Mouse (Mus musculus) hindbrain, embryonic 12.5 days (tissue): ENCODE data around the gene Cdc42bpg. TPM values are rescaled to one million over a fixed set of nuclear protein-coding genes. Genes with fewer than 3 reads are reported as not detected.
"Not testable (repeated sequence)": the region's sequence is repeated elsewhere in the genome, so short reads cannot be mapped to it uniquely, and the experiment has no call there.

Experiments used
- ATAC-seq: fragments of 200-750 bp; cut with Nextera tagmentation; 2 replicates; pipeline ENCODE4 v1.8.0; 2017; ENCODE audit warnings: moderate TSS enrichment; ENCODE audit not compliant: low FRiP score
- H3K27ac ChIP-seq: fragments of 300-500 bp; sonication (generic); 2 replicates; pipeline ENCODE4 v1.5.1; 2016; ENCODE audit warnings: mild to moderate bottlenecking
- H3K27me3 ChIP-seq: fragments of 300-500 bp; sonication (generic); 2 replicates; pipeline ENCODE4 v1.6.1; 2016; ENCODE audit warnings: mild to moderate bottlenecking
- H3K36me3 ChIP-seq: fragments of 300-500 bp; sonication (generic); 2 replicates; pipeline ENCODE4 v1.6.1; 2016; ENCODE audit warnings: mild to moderate bottlenecking
- H3K4me1 ChIP-seq: fragments of 300-500 bp; sonication (generic); 2 replicates; pipeline ENCODE4 v1.6.1; 2016
- H3K4me2 ChIP-seq: fragments of 300-500 bp; sonication (generic); replicated peaks from 2 replicates; pipeline ENCODE4 v1.6.1; 2016; ENCODE audit warnings: mild to moderate bottlenecking
- H3K4me3 ChIP-seq: fragments of 300-500 bp; sonication (generic); 2 replicates; pipeline ENCODE4 v1.5.1; 2016; ENCODE audit warnings: mild to moderate bottlenecking
- H3K9ac ChIP-seq: fragments of 300-500 bp; sonication (generic); 2 replicates; pipeline ENCODE4 v1.6.1; 2016; ENCODE audit warnings: mild to moderate bottlenecking, moderate library complexity
- H3K9me3 ChIP-seq: fragments of 300-500 bp; sonication (generic); replicated peaks from 2 replicates; pipeline ENCODE4 v1.6.1; 2016; ENCODE audit warnings: mild to moderate bottlenecking
- WGBS: fragments of 180-500 bp; shearing (Covaris S2); methylation state at CpG from one replicate; pipeline ENCODE4 v1.1.7; 2016; 5-methylcytosine and 5-hydroxymethylcytosine counted together
- polyA plus RNA-seq: library from polyadenylated mRNA; unstranded; fragments of >200 nt; fragmentation: Nextera tagmentation; extraction: Ambion mirVana; gene quantifications from 2 replicates; pipeline ENCODE4 v1.2.1, GENCODE M21; 2016

The Cdc42bpg gene
- polyA plus RNA-seq, 1 experiment from 2014 or later: 0.61 TPM

DNA sequence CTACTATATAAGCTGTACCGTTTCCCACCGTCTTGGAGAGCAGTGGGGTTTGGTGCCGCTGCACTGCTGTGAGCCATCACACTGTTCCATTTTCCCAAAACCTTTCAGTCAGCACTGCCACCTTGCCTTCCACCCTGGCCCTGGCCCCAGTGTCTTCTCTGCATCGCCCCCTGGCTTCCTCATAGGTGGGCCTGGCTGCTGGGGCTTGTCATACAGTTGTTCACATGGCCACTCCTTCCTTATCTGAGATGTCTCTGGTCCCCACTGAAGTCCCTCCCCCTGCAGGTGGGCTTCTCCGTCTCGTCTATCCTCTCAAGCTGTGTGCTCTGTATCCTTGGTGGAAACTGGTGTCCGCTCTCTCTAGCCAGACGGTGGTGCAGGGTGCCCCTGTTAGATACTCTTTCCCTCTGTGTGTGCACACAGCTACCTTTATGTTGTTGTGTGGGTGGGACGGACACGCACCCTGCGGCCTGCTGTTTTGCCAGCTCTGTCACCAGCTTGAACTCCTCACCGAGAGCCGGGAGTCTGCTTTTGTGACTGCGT lies 16.5 kb upstream of the Cdc42bpg start:
- WGBS: 91% methylated on average over 14 of the region's 14 CpGs
- Histone ChIP-seq H3K9me3 (no peaks in the 10 kb centered on the region), H3K4me3 (no peak overlapping the region), H3K27me3 (no peaks in the 10 kb centered on the region), H3K9ac (no peak overlapping the region; the same call in 1 of the 2 replicates), H3K27ac (no peak overlapping the region), H3K4me2 (no peak overlapping the region), H3K36me3 (peaks cover 53% of the 10 kb centered on the region), H3K4me1 (0 out of 2 replicates have a peak, but pooled peaks cover 5% of the 10 kb centered on the region)
- no peak for ATAC-seq

DNA sequence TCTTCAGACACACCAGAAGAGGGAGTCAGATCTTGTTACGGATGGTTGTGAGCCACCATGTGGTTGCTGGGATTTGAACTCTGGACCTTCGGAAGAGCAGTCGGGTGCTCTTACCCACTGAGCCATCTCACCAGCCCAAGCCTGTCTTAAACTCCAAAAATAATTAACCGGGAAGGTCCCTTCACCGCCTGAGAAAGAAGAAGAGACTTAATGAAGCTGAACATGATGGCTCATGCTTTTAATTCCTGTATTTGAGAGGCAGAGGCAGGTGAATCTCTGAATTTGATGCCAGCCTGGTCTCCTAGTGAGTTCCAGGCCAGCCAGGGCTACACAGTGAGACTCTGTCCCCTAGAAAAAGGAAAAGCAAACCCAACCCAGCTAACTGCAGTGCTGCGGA lies 15.5 kb upstream of the Cdc42bpg start:
- H3K36me3 ChIP-seq: peaks cover 53% of the 10 kb centered on the region
- not testable (repeated sequence) for ATAC-seq

DNA sequence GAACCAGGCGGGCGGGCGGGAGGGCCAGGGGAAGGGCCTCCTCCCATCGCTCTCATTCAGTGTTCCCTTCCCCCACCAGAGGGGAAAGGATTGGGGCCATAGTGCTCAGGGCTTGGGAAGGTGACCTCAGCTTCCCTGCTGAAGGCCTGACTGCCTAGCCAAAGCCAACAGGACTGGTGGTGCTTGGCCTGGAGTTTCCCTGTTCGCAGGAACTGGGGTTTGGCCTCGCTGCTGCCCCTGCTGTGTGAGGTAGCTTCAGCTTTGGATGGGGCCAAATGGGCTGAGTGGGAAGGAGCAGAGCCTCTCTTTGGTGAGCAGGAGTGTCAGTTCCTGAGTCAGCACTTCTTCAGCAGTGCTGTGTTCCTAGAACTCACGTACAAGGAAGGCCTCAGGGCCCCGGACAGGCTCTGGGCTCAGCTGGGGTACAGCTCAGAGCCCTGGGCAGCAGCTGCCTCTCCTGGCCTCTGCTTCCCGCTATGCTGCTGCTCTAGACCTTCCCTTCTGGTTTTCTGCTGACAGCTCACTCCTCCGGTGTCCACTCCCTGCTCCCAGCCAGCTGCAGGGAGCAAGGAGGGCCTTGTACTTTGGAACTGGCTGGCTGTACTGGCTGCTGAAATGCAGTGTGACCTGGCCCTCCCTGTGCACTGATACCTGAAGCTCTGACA lies 15.0 kb upstream of the Cdc42bpg start:
- H3K9me3 ChIP-seq: no peaks in the 10 kb centered on the region
- no peak overlapping the region for H3K27ac ChIP-seq
- ATAC-seq: no peak
- WGBS: 78% methylated on average over 10 of the region's 10 CpGs
- no peak overlapping the region for H3K4me3 ChIP-seq
- H3K4me2 ChIP-seq: no peak overlapping the region
- no peak overlapping the region for H3K9ac ChIP-seq
- H3K27me3 ChIP-seq: no peaks in the 10 kb centered on the region
- 0 out of 2 replicates have a peak, but pooled peaks cover 5% of the 10 kb centered on the region for H3K4me1 ChIP-seq
- H3K36me3 ChIP-seq: peaks cover 54% of the 10 kb centered on the region

More for the DNA sequence above, 15.5 kb upstream of the Cdc42bpg start:
- not testable (repeated sequence) for H3K27ac ChIP-seq, H3K4me2 ChIP-seq, H3K4me1 ChIP-seq, H3K9ac ChIP-seq, H3K4me3 ChIP-seq, H3K27me3 ChIP-seq, H3K9me3 ChIP-seq
- WGBS: 84% methylated on average over 5 of the region's 6 CpGs

DNA sequence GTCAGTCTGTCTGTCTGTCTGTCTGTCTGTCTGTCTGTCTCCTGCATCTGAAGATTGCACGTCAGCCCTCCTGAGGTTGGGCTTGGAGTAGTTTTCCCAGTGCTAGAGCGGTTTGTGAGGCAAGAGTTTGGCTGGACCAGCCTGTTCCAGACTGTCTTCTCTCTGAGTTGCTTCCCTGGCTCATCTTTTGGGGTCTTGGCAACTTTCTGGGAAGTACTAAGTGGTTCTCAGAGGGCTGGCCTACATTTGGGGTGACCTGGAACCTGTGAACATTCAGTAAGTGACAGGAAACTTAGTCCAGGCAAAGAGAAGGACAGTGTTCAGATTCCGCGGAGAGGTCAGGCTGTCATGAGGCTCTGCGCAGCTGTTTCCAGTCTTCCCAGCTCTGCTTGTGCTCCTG lies 14.0 kb upstream of the Cdc42bpg start:
- 88% methylated on average over 5 of the region's 5 CpGs for WGBS

DNA sequence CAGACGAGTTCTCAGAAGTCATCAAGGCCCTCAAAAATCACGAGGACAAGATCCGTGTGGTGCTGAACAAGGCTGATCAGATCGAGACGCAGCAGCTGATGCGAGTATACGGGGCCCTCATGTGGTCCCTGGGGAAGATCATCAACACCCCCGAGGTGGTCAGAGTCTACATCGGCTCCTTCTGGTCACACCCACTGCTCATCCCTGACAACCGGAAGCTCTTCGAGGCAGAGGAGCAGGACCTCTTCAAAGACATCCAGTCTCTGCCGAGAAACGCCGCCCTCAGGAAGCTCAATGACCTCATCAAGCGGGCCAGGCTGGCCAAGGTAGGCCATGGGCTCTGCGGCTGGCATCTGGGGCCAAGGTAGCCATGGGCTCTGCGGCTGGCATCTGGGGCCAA lies 12.0 kb upstream of the Cdc42bpg start:
- Histone ChIP-seq H3K36me3 (peaks cover 72% of the 10 kb centered on the region), H3K9ac (no peak overlapping the region), H3K4me2 (no peak overlapping the region), H3K27ac (no peak overlapping the region), H3K9me3 (no peaks in the 10 kb centered on the region), H3K4me1 (no peaks in the 10 kb centered on the region), H3K27me3 (no peaks in the 10 kb centered on the region), H3K4me3 (no peak overlapping the region)
- no peak for ATAC-seq
- 93% methylated on average over 17 of the region's 17 CpGs for WGBS

More for the DNA sequence above, 14.0 kb upstream of the Cdc42bpg start:
- Histone ChIP-seq H3K36me3 (peaks cover 56% of the 10 kb centered on the region), H3K4me3 (no peak overlapping the region), H3K4me1 (0 out of 2 replicates have a peak, but pooled peaks cover 2% of the 10 kb centered on the region), H3K9ac (no peak overlapping the region), H3K27ac (no peak overlapping the region), H3K4me2 (no peak overlapping the region), H3K9me3 (no peaks in the 10 kb centered on the region), H3K27me3 (no peaks in the 10 kb centered on the region)
- ATAC-seq: no peak

DNA sequence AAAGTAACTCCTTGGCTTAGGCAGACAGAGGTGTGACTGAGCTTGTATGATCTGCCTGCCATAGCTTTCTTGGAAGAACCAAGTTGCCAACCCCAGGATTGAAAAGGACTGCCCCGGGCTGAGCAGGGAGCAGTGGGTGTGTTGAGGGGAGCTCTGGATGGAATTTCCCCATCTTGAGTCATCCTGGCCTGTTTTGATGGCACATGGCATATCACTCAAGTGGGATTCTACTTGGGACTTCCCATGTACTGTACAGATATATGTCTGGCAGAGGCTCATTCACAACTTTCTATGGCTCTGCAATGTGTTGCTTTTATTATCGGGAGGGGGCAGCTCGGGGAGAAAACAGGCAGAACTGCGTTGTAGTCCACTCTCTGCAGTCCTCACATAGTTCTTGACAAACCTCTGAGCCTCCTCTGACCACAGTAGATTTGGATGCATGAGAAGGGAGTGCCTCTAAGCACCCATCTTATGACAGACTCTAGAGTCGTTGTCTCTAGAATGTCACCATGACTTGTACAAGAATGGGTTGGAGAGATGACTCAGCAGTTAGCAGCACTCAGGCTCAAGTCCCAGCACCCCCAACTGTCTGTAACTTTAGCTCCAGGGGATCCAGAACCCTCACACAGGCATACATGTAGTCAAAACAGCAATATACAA lies 9.6 kb upstream of the Cdc42bpg start:
- no peak overlapping the region for H3K4me3 ChIP-seq
- H3K36me3 ChIP-seq: peaks cover 74% of the 10 kb centered on the region
- H3K9me3 ChIP-seq: no peaks in the 10 kb centered on the region
- no peaks in the 10 kb centered on the region for H3K4me1 ChIP-seq
- no peaks in the 10 kb centered on the region for H3K27me3 ChIP-seq
- 89% methylated on average over 5 of the region's 5 CpGs for WGBS
- H3K4me2 ChIP-seq: no peak overlapping the region
- H3K9ac ChIP-seq: no peak overlapping the region
- no peak overlapping the region for H3K27ac ChIP-seq
- ATAC-seq: no peak

DNA sequence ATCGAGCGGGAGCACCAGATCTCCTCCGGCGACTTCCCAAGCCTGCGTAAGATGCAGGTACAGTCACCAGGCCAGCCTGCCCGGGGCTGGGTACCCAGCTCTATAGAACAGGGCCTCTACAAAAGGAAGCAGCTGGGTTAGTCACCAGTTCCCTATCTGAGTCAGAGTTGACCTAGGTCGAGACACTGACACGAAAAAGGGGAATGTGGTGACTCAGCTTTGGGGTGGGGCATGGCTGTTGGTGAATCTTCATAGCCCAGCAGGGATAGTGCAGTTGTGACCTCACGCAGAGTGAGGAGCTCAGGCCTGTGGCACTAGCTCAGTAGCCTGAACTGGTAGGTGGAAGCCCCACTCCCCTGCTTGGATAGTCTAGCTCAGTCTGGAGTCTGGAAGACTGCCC lies 8.6 kb upstream of the Cdc42bpg start:
- no peaks in the 10 kb centered on the region for H3K9me3 ChIP-seq
- no peak overlapping the region for H3K4me3 ChIP-seq
- no peak overlapping the region for H3K9ac ChIP-seq
- H3K27ac ChIP-seq: no peak overlapping the region
- H3K4me2 ChIP-seq: no peak overlapping the region
- H3K36me3 ChIP-seq: peaks cover 64% of the 10 kb centered on the region
- WGBS: 90% methylated on average over 9 of the region's 9 CpGs
- ATAC-seq: no peak
- H3K27me3 ChIP-seq: no peaks in the 10 kb centered on the region
- H3K4me1 ChIP-seq: no peaks in the 10 kb centered on the region

DNA sequence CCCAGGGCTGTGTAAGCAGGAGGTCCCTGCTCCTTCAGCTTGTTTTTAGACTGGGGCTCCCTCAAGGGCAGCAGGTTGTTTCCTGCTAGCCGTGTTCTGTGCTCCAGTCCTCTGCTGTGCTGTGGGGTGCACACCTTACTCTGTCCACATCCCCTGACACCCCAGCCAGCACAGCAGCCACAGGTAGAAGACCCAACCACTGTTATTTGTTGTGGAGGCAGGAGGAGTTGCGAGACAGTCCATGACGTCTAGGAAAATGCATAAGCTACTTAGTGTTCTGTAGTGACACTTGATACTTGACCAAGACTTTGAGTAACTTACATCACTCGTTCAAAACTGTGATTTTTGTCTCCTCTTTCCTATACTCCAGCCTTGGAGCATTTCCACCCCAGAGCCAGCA lies 7.3 kb upstream of the Cdc42bpg start:
- ATAC-seq: no peak
- Histone ChIP-seq H3K36me3 (peaks cover 61% of the 10 kb centered on the region), H3K9me3 (no peaks in the 10 kb centered on the region), H3K27ac (no peak overlapping the region), H3K4me3 (no peak overlapping the region), H3K27me3 (no peaks in the 10 kb centered on the region), H3K4me1 (no peaks in the 10 kb centered on the region), H3K4me2 (no peak overlapping the region), H3K9ac (no peak overlapping the region)
- 87% methylated on average over 4 of the region's 4 CpGs for WGBS

DNA sequence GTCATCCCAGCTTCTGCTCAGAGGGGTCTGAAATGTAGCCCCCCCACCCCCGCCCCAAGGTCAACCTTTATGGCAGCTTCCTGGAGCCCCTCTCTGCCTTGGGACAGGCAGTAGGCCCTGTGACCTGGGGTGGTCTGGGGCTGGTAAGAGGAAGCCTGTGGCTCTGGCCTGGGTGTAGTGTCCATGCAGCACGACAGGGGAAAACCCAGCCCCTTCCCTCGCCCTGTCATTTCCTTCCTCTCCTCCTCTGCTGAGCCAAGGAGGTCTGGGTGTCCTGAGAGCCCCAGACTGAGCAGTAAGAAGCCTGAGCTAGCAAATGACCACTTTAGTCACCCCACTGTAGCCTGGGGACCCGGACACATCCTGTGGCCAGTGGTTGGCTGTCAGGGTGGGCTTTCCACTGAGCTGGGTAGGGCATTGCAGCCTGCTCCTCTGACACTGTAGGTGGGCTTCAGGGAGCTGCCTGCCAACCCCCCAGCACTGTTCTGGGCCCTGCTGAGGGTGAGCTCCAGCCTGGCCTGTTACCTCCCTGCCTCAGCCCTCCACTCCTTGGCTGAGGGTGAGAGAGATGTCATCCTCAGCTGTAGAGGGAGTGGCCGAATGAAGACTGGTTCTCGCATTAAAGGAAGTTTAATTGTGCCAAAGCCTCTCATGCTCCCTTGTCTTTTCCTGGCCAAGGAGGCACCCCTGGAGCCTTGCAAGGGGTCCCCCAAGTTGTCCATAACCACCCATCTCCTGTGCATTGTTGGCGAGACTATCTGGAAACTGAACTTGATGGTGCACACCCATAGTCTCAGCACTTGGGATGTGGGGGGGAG lies 6.6 kb upstream of the Cdc42bpg start:
- Histone ChIP-seq H3K4me1 (peaks cover 1% of the 10 kb centered on the region; the same call in 1 of the 2 replicates), H3K27ac (no peak overlapping the region; the same call in 1 of the 2 replicates), H3K36me3 (peaks cover 55% of the 10 kb centered on the region), H3K27me3 (no peaks in the 10 kb centered on the region), H3K9ac (no peak overlapping the region), H3K9me3 (no peaks in the 10 kb centered on the region), H3K4me3 (no peak overlapping the region), H3K4me2 (no peak overlapping the region)
- 88% methylated on average over 7 of the region's 7 CpGs for WGBS
- no peak for ATAC-seq

DNA sequence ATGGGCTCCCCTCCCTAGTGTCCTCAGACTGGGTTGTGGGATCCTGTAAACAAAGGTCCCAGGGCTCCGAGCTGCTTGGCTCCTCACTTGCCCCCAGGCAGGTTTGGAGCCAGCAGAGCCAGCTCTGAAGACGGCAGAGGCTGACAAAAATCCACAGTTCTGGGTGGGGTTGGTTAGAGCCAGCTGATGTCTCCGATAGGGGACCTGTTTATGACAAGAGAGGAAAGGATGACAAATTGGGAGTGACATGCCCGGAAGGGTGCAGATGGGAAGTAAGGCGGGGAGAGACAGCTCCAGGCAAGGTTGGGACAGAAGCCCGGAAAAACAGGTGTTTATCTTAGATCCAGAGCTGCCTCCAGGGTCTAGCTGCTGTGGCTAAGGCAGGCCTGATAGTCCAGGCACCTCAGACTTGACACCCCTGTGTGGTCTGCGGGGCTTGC lies 5.8 kb upstream of the Cdc42bpg start:
- ATAC-seq: no peak
- no peaks in the 10 kb centered on the region for H3K27me3 ChIP-seq
- H3K9ac ChIP-seq: no peak overlapping the region
- WGBS: 61% methylated on average over 7 of the region's 7 CpGs
- H3K36me3 ChIP-seq: peaks cover 47% of the 10 kb centered on the region
- no peak overlapping the region for H3K27ac ChIP-seq
- peaks cover 3% of the 10 kb centered on the region; the same call in 1 of the 2 replicates for H3K4me1 ChIP-seq
- H3K4me2 ChIP-seq: no peak overlapping the region
- no peaks in the 10 kb centered on the region for H3K9me3 ChIP-seq
- no peak overlapping the region for H3K4me3 ChIP-seq

DNA sequence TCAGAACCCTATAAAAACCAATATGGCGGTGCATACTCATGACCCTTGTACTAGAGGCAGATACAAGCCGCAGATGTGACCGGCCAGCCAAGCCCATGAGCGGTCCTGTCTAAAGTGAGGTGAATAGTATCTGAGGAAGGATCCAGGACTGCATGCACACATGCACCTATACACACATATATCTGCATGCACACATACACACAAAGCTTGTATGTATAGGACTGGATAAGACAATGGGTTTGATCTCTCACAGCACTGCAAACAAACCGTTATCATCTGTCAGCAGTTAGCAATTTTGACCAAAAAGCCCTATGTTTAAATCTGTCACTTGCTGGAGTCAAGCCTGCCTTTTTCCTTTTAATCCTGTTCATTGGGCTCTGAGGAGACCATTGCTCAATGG lies 4.1 kb upstream of the Cdc42bpg start:
- H3K4me3 ChIP-seq: no peak overlapping the region
- peaks cover 12% of the 10 kb centered on the region for H3K4me1 ChIP-seq
- 95% methylated on average over 5 of the region's 5 CpGs for WGBS
- H3K27me3 ChIP-seq: no peaks in the 10 kb centered on the region
- ATAC-seq: no peak
- H3K9me3 ChIP-seq: no peaks in the 10 kb centered on the region
- no peak overlapping the region for H3K9ac ChIP-seq
- peaks cover 30% of the 10 kb centered on the region for H3K36me3 ChIP-seq
- 0 out of 2 replicates have a peak overlapping the region, but pooled peaks have one; percentile 3 for H3K27ac ChIP-seq
- H3K4me2 ChIP-seq: no peak overlapping the region

DNA sequence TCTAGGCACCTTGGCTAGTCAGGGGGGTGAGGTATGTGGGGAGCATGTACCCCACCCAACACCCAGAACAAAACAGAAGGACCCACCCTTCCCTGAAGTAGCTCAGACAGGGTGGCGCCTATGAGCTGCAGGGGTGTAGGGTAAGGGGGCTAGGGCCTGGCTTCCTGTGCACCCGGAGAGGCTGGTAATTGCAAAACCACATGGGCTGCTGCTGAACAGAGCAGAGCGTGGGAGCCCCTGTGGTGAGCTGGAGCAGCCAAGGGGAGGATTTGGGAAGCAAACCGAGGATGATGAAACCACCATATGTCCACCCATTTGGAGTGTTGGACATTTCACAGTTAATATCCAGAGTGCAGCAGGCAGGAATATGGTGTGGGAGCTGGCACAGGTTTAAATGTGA lies 3.7 kb upstream of the Cdc42bpg start:
- no peaks in the 10 kb centered on the region for H3K9me3 ChIP-seq
- 0 out of 2 replicates have a peak overlapping the region, but pooled peaks have one; percentile 3 for H3K27ac ChIP-seq
- no peak overlapping the region for H3K4me2 ChIP-seq
- ATAC-seq: no peak
- peaks cover 26% of the 10 kb centered on the region for H3K36me3 ChIP-seq
- no peaks in the 10 kb centered on the region for H3K27me3 ChIP-seq
- H3K9ac ChIP-seq: no peak overlapping the region
- H3K4me1 ChIP-seq: peaks cover 13% of the 10 kb centered on the region
- H3K4me3 ChIP-seq: no peak overlapping the region
- 52% methylated on average over 4 of the region's 4 CpGs for WGBS
